In the genomic region with DNA sequence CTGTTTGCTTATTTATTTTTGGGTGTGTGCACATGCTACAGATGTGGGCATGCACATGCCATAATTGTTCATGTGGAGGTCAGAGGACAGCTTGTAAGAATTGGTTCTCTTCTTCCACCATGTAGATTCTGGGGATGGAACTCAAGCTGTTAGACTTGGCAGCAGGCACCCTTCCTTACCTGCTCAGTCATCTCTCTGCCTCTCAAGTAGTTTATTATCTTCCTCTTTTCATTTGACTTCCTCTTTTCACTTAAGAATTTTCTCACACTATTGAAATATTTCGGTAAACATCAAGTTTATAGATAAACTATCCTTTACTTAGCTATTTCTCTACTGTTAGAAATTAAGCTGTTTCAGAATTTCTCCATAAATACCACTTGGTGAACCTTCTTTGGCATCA, we compare ENCODE assay signal across 20 mouse cellular contexts. TPM values are rescaled to one million over a fixed set of nuclear protein-coding genes. Genes with fewer than 3 reads are reported as not detected.
DNase-seq lines count a peak whose midpoint lies in the region; ATAC-seq lines count a peak whose summit lies in the region.
"Had no signal": no experiment of that assay in that cellular context is flagged by ENCODE, and none has a peak within 500 bp of the region (broad histone marks: within the 10 kb centered on the region; RNA-seq: fewer than 3 reads in every experiment).

No protein-coding gene starts in this region.

- DNase-seq in B cell, adult 2 months = peak; percentile 2 to 13
- no peak for DNase-seq in kidney, postnatal 4 days
- DNase-seq in frontal cortex, postnatal 10 days (ENCODE audit: low spot score in 2 of 2) = no peak
- no peak for DNase-seq in right cerebral cortex, adult 2 months (ENCODE audit: low spot score in 2 of 2)
- no peak for DNase-seq in c-Kit-positive CD71-positive TER-119-positive erythroid progenitor cells, embryonic 14.5 days (ENCODE audit: low spot score)
- DNase-seq: adrenal gland, adult 8-10 months; adrenal gland, postnatal 25 days; cerebellum, adult 18-20 months; cerebellum, adult 9-10 months; cerebellum, postnatal 14 days; forebrain, postnatal 0 days; gastrocnemius, postnatal 25 days; heart, adult 2 months; heart, postnatal 14 days; heart, postnatal 4 days had no signal

- peak; percentile 32; the same call in 1 of the 2 replicates for ATAC-seq in common myeloid progenitor, adult 5-6 weeks (replicated peaks; ENCODE audit: low read depth, poor library complexity, severe bottlenecking)
- 0 out of 2 replicates have a peak, but pooled peaks have one; percentile 29 for ATAC-seq in megakaryocyte progenitor cell, adult 5-6 weeks (replicated peaks; ENCODE audit: poor library complexity)
- ATAC-seq: forebrain, embryonic 14.5 days; forebrain, postnatal 0 days; hindbrain, postnatal 0 days; inflammation-experienced regulatory T-cells, adult 6 months had no signal

RNA-seq across cellular contexts. Expression of a gene that starts 18.1 kb away (rescaled TPM):
- 39.6 and 59.4 TPM in 2 replicates for total RNA-seq in common myeloid progenitor, adult 5-6 weeks (2017)
- total RNA-seq in megakaryocyte progenitor cell, adult 5-6 weeks (2015) = 22.4 and 26.4 TPM in 2 replicates
- total RNA-seq in megakaryocyte progenitor cell, adult 5-6 weeks (2017) = 38.4 and 41.0 TPM in 2 replicates

Comparison
In these comparisons a context has a peak if more than half of its experiments do, and no peak if none do; other contexts are left out.
1. DNase-seq: peak in B cell, adult 2 months (2 of 2); none in kidney, postnatal 4 days (0 of 2), frontal cortex, postnatal 10 days (0 of 2), right cerebral cortex, adult 2 months (0 of 2) and c-Kit-positive CD71-positive TER-119-positive erythroid progenitor cells, embryonic 14.5 days (single experiment).